Mouse (Mus musculus) MEL (cell line): Measurements from ENCODE around the gene Npat. TPM values are rescaled to one million over a fixed set of nuclear protein-coding genes. Genes with fewer than 3 reads are reported as not detected.

Experiments used
- DNase-seq: peaks from one replicate; pipeline ENCODE4 v3.0.0; 2011; ENCODE audit warnings: low read depth, low spot score
- H3K27ac ChIP-seq: 2 replicates; pipeline ENCODE4 v1.5.1; 2012; ENCODE audit warnings: low read depth, mild to moderate bottlenecking, control low read depth, low read length, moderate library complexity; ENCODE audit not compliant: control insufficient read depth
- H3K27me3 ChIP-seq, 2 experiments: fragments of 150-350 bp in 1 of 2; sonication (generic) in 1 of 2; 2 replicates each; pipeline ENCODE4 v1.6.1; 2012; ENCODE audit warnings: low read length in 2 of 2, mild to moderate bottlenecking in 2 of 2, improper control_type of control experiment in 1 of 2, moderate library complexity in 1 of 2; ENCODE audit not compliant: insufficient read depth in 2 of 2, control insufficient read depth in 1 of 2
- H3K36me3 ChIP-seq, 2 experiments: 2 replicates each; pipeline ENCODE4 v1.6.1; 2012 to 2014; ENCODE audit warnings: low read length in 2 of 2, improper control_type of control experiment in 1 of 2, inconsistent platforms in 1 of 2, mild to moderate bottlenecking in 1 of 2; ENCODE audit not compliant: insufficient read depth in 2 of 2, control insufficient read depth in 1 of 2
- H3K4me1 ChIP-seq, 2 experiments: fragments of 150-350 bp in 1 of 2; sonication (generic) in 1 of 2; 2 replicates each; pipeline ENCODE4 v1.6.1; 2012; ENCODE audit warnings: low read length in 2 of 2, improper control_type of control experiment in 1 of 2, mild to moderate bottlenecking in 1 of 2; ENCODE audit not compliant: insufficient read depth in 2 of 2, control insufficient read depth in 1 of 2
- H3K4me3 ChIP-seq, 2 experiments: fragments of 150-350 bp in 1 of 2; sonication (generic) in 1 of 2; 2 replicates each; pipeline ENCODE4 v1.5.1; 2012; ENCODE audit warnings: low read depth in 2 of 2, low read length in 2 of 2, mild to moderate bottlenecking in 2 of 2, moderate library complexity in 2 of 2, control low read depth in 1 of 2, improper control_type of control experiment in 1 of 2; ENCODE audit not compliant: control insufficient read depth in 1 of 2, insufficient read depth in 1 of 2
- H3K79me2 ChIP-seq: 2 replicates; pipeline ENCODE4 v1.6.1; 2012; ENCODE audit warnings: mild to moderate bottlenecking, low read length, moderate library complexity; ENCODE audit not compliant: control insufficient read depth, poor library complexity, insufficient read depth
- H3K9ac ChIP-seq: 2 replicates; pipeline ENCODE4 v1.6.1; 2012; ENCODE audit warnings: low read depth, mild to moderate bottlenecking, control low read depth, low read length, moderate library complexity; ENCODE audit not compliant: control insufficient read depth, poor library complexity, severe bottlenecking
- H3K9me3 ChIP-seq: fragments of 150-350 bp; sonication (generic); replicated peaks from 2 replicates; pipeline ENCODE4 v1.6.1; 2012; ENCODE audit warnings: mild to moderate bottlenecking, low read length, improper control_type of control experiment, moderate library complexity; ENCODE audit not compliant: insufficient read depth
- BHLHE40 ChIP-seq: IDR thresholded peaks from 2 replicates; pipeline ENCODE4 v1.6.1; 2012; ENCODE audit warnings: low read depth, mild to moderate bottlenecking, inconsistent platforms, low read length, improper control_type of control experiment, borderline replicate concordance
- CHD2 ChIP-seq: IDR thresholded peaks from 2 replicates; pipeline ENCODE4 v1.6.1; 2011; ENCODE audit warnings: low read length, improper control_type of control experiment
- CTCF ChIP-seq, 3 experiments: IDR thresholded peaks in 2 of 3; conservative IDR thresholded peaks in 1 of 3; 2 replicates each; pipeline ENCODE4 v1.5.1; 2011 to 2012; ENCODE audit warnings: low read length in 3 of 3, low read depth in 2 of 3, mild to moderate bottlenecking in 2 of 3, improper control_type of control experiment in 1 of 3, inconsistent platforms in 1 of 3, mixed read lengths in 1 of 3, moderate library complexity in 1 of 3; ENCODE audit not compliant: control insufficient read depth in 1 of 3, insufficient read depth in 1 of 3, poor library complexity in 1 of 3, severe bottlenecking in 1 of 3
- ELF1 ChIP-seq: IDR thresholded peaks from 2 replicates; pipeline ENCODE4 v1.6.1; 2014; ENCODE audit warnings: low read depth, mild to moderate bottlenecking, inconsistent platforms, low read length, improper control_type of control experiment, moderate library complexity
- GABPA ChIP-seq: IDR thresholded peaks from 2 replicates; pipeline ENCODE4 v1.6.1; 2012; ENCODE audit warnings: low read depth, mild to moderate bottlenecking, inconsistent platforms, low read length, improper control_type of control experiment, moderate library complexity
- HCFC1 ChIP-seq: IDR thresholded peaks from 2 replicates; pipeline ENCODE4 v1.6.1; 2012; ENCODE audit warnings: low read depth, mild to moderate bottlenecking, inconsistent platforms, low read length, improper control_type of control experiment, moderate library complexity
- JUND ChIP-seq: IDR thresholded peaks from 2 replicates; pipeline ENCODE4 v1.6.1; 2011; ENCODE audit warnings: low read depth, mild to moderate bottlenecking, improper control_type of control experiment, low read length
- KAT2A ChIP-seq: conservative IDR thresholded peaks from 2 replicates; pipeline ENCODE4 v1.6.1; 2012; ENCODE audit warnings: low read depth, low read length, improper control_type of control experiment, inconsistent platforms
- MAFK ChIP-seq: IDR thresholded peaks from 2 replicates; pipeline ENCODE4 v1.6.1; 2011; ENCODE audit warnings: low read depth, mild to moderate bottlenecking, low read length, improper control_type of control experiment, borderline replicate concordance
- MEF2A ChIP-seq: IDR thresholded peaks from 2 replicates; pipeline ENCODE4 v1.6.1; 2014; ENCODE audit warnings: low read depth, mild to moderate bottlenecking, inconsistent platforms, low read length, improper control_type of control experiment; ENCODE audit not compliant: poor library complexity, insufficient replicate concordance, severe bottlenecking; ENCODE audit errors: extremely low read depth
- MXI1 ChIP-seq: IDR thresholded peaks from 2 replicates; pipeline ENCODE4 v1.6.1; 2011; ENCODE audit warnings: mild to moderate bottlenecking, low read depth, low read length, improper control_type of control experiment
- MYC ChIP-seq: IDR thresholded peaks from 2 replicates; pipeline ENCODE4 v1.6.1; 2011; ENCODE audit warnings: low read depth, mild to moderate bottlenecking, low read length, improper control_type of control experiment, moderate library complexity
- NELFE ChIP-seq: IDR thresholded peaks from 2 replicates; pipeline ENCODE4 v1.6.1; 2011; ENCODE audit warnings: low read depth, low read length, improper control_type of control experiment
- NRF1 ChIP-seq: IDR thresholded peaks from 2 replicates; pipeline ENCODE4 v1.6.1; 2014; ENCODE audit warnings: low read depth, mild to moderate bottlenecking, inconsistent platforms, low read length, improper control_type of control experiment, moderate library complexity; ENCODE audit not compliant: poor library complexity, insufficient read depth, severe bottlenecking
- POLR2A ChIP-seq, 2 experiments: IDR thresholded peaks; 2 replicates each; pipeline ENCODE4 v1.6.1; 2011 to 2012; ENCODE audit warnings: low read length in 2 of 2, mild to moderate bottlenecking in 2 of 2, control low read depth in 1 of 2, improper control_type of control experiment in 1 of 2, low read depth in 1 of 2, moderate library complexity in 1 of 2; ENCODE audit not compliant: control insufficient read depth in 1 of 2, insufficient read depth in 1 of 2, poor library complexity in 1 of 2
- POLR2AphosphoS2 ChIP-seq: IDR thresholded peaks from 2 replicates; pipeline ENCODE4 v1.6.1; 2011; ENCODE audit warnings: low read length, improper control_type of control experiment
- RAD21 ChIP-seq: IDR thresholded peaks from 2 replicates; pipeline ENCODE4 v1.6.1; 2011; ENCODE audit warnings: mild to moderate bottlenecking, low read depth, low read length, improper control_type of control experiment
- RCOR1 ChIP-seq: IDR thresholded peaks from 2 replicates; pipeline ENCODE4 v1.6.1; 2012; ENCODE audit warnings: low read depth, mild to moderate bottlenecking, inconsistent platforms, low read length, improper control_type of control experiment
- SIN3A ChIP-seq: IDR thresholded peaks from 2 replicates; pipeline ENCODE4 v1.6.1; 2012; ENCODE audit warnings: low read length, improper control_type of control experiment, inconsistent platforms
- TAL1 ChIP-seq: IDR thresholded peaks from 2 replicates; pipeline ENCODE4 v1.6.1; 2012; ENCODE audit warnings: mild to moderate bottlenecking, inconsistent platforms, low read length, moderate library complexity, mixed read lengths
- TBP ChIP-seq: IDR thresholded peaks from 2 replicates; pipeline ENCODE4 v1.8.0; 2011; ENCODE audit warnings: low read depth, low read length, improper control_type of control experiment
- TCF12 ChIP-seq: IDR thresholded peaks from 2 replicates; pipeline ENCODE4 v1.6.1; 2014; ENCODE audit warnings: low read depth, mild to moderate bottlenecking, inconsistent platforms, low read length, improper control_type of control experiment, moderate library complexity
- USF2 ChIP-seq, 2 experiments: IDR thresholded peaks; 2 replicates each; pipeline ENCODE4 v1.6.1; 2011 to 2012; ENCODE audit warnings: improper control_type of control experiment in 2 of 2, low read length in 2 of 2, borderline replicate concordance in 1 of 2, inconsistent platforms in 1 of 2, low read depth in 1 of 2, mild to moderate bottlenecking in 1 of 2; ENCODE audit not compliant: insufficient read depth in 1 of 2
- ZMIZ1 ChIP-seq: IDR thresholded peaks from 2 replicates; pipeline ENCODE4 v1.6.1; 2012; ENCODE audit warnings: low read depth, mild to moderate bottlenecking, inconsistent platforms, low read length, improper control_type of control experiment, moderate library complexity
- ZNF384 ChIP-seq: IDR thresholded peaks from 2 replicates; pipeline ENCODE4 v1.6.1; 2012; ENCODE audit warnings: low read depth, mild to moderate bottlenecking, inconsistent platforms, low read length, improper control_type of control experiment
- polyA plus RNA-seq, 2 experiments: library from polyadenylated mRNA; stranded (reverse) in 1 of 2; unstranded in 1 of 2; fragments of >175 nt in 1 of 2; fragments of >200 nt in 1 of 2; gene quantifications; 2 replicates each; pipeline versions ENCODE4 v1.2.1 to v1.2.4; 2012; ENCODE audit warnings: low replicate concordance in 2 of 2, low read depth in 1 of 2; ENCODE audit not compliant: insufficient read length in 2 of 2, insufficient read depth in 1 of 2, missing spikeins in 1 of 2
- total RNA-seq: library from RNA; depleted of rRNA; stranded (reverse); fragments of 300-350 nt; gene quantifications from 2 replicates; pipeline ENCODE4 v1.2.3, GENCODE M21; 2012

Npat gene
- total and polyA plus RNA-seq, 3 experiments = 12.5 to 16.4 TPM; not detected in 1

GRCm38 (mm10) chr9:53604954-53605353 lies 68.1 kb downstream of the Npat start:
- H3K27me3 ChIP-seq = no peaks in the 10 kb centered on the region
- H3K4me3 ChIP-seq = no peak overlapping the region
- H3K9ac ChIP-seq = no peak overlapping the region
- no peak for DNase-seq
- H3K9me3 ChIP-seq = no peaks in the 10 kb centered on the region
- peaks cover 8 to 18% of the 10 kb centered on the region in 2 experiments; a peak in 3 of 4 replicates for H3K4me1 ChIP-seq
- H3K36me3 ChIP-seq = peaks cover 2 to 18% of the 10 kb centered on the region in 2 experiments; a peak in 3 of 4 replicates
- no peak overlapping the region for H3K27ac ChIP-seq
- H3K79me2 ChIP-seq = peaks cover 9% of the 10 kb centered on the region
- TF ChIP-seq POLR2AphosphoS2 (no peak), ELF1 (no peak), TAL1 (no peak), MXI1 (no peak), HCFC1 (no peak), NRF1 (no peak), ZMIZ1 (no peak), MYC (no peak), RAD21 (no peak), USF2 (IDR thresholded peaks at IDR 0.05; ENCODE audit: borderline replicate concordance in 1 of 2, insufficient read depth in 1 of 2, low read depth in 1 of 2, low read length in 2 of 2) (no peak), TCF12 (no peak), POLR2A (IDR thresholded peaks at IDR 0.05; ENCODE audit: control insufficient read depth in 1 of 2, insufficient read depth in 1 of 2, low read depth in 1 of 2, low read length in 2 of 2, poor library complexity in 1 of 2) (no peak), NELFE (no peak), CHD2 (no peak), SIN3A (no peak), MEF2A (no peak), JUND (no peak), TBP (no peak), BHLHE40 (no peak)
- TF ChIP-seq, all 39 proteins: peak for 0

GRCm38 (mm10) chr9:53607192-53607591 lies 70.3 kb downstream of the Npat start:
- H3K36me3 ChIP-seq = peaks cover 2 to 20% of the 10 kb centered on the region in 2 experiments; a peak in 3 of 4 replicates
- H3K27me3 ChIP-seq = no peaks in the 10 kb centered on the region
- H3K9me3 ChIP-seq = no peaks in the 10 kb centered on the region
- peaks cover 10% of the 10 kb centered on the region for H3K79me2 ChIP-seq
- DNase-seq = no peak
- TF ChIP-seq USF2 (IDR thresholded peaks at IDR 0.05; ENCODE audit: borderline replicate concordance in 1 of 2, insufficient read depth in 1 of 2, low read depth in 1 of 2, low read length in 2 of 2) (no peak), GABPA (no peak), ZNF384 (no peak), HCFC1 (no peak), POLR2A (IDR thresholded peaks at IDR 0.05; ENCODE audit: control insufficient read depth in 1 of 2, insufficient read depth in 1 of 2, low read depth in 1 of 2, low read length in 2 of 2, poor library complexity in 1 of 2) (no peak), POLR2AphosphoS2 (no peak), ZMIZ1 (no peak), BHLHE40 (no peak), RCOR1 (no peak), KAT2A (no peak), TCF12 (no peak), MAFK (no peak), CTCF (IDR thresholded peaks at IDR 0.05 in 2 of 3, conservative IDR thresholded peaks at IDR 0.05 in 1 of 3; ENCODE audit: control insufficient read depth in 1 of 3, insufficient read depth in 1 of 3, low read depth in 2 of 3, low read length in 3 of 3, poor library complexity in 1 of 3, severe bottlenecking in 1 of 3) (no peak)
- TF ChIP-seq, all 39 proteins: peak for 0
- Histone ChIP-seq H3K27ac (no peak overlapping the region), H3K9ac (no peak overlapping the region), H3K4me1 (peaks cover 8 to 18% of the 10 kb centered on the region in 2 experiments; a peak in 3 of 4 replicates), H3K4me3 (no peak overlapping the region)
